Mouse (Mus musculus) intestine, embryonic 15.5 days (tissue): ENCODE data around the gene Dhcr24. TPM values are rescaled to one million over a fixed set of nuclear protein-coding genes. Genes with fewer than 3 reads are reported as not detected.

Source experiments
- ATAC-seq: fragments of 200-750 bp; cut with Nextera tagmentation; 2 replicates; pipeline ENCODE4 v1.8.0; 2017; ENCODE audit warnings: moderate TSS enrichment, moderate library complexity
- H3K27ac ChIP-seq: fragments of 300-500 bp; sonication (generic); 2 replicates; pipeline ENCODE4 v1.5.1; 2015; ENCODE audit warnings: mild to moderate bottlenecking, inconsistent platforms
- H3K27me3 ChIP-seq: fragments of 300-500 bp; sonication (generic); replicated peaks from 2 replicates; pipeline ENCODE4 v1.6.1; 2015; ENCODE audit warnings: inconsistent platforms
- H3K36me3 ChIP-seq: fragments of 300-500 bp; sonication (generic); 2 replicates; pipeline ENCODE4 v1.6.1; 2015; ENCODE audit warnings: inconsistent platforms
- H3K4me1 ChIP-seq: fragments of 300-500 bp; sonication (generic); replicated peaks from 2 replicates; pipeline ENCODE4 v1.6.1; 2015; ENCODE audit warnings: inconsistent platforms
- H3K4me2 ChIP-seq: fragments of 300-500 bp; sonication (generic); replicated peaks from 2 replicates; pipeline ENCODE4 v1.6.1; 2015; ENCODE audit warnings: mild to moderate bottlenecking, inconsistent platforms
- H3K4me3 ChIP-seq: fragments of 300-500 bp; sonication (generic); replicated peaks from 2 replicates; pipeline ENCODE4 v1.5.1; 2015; ENCODE audit warnings: inconsistent platforms
- H3K9ac ChIP-seq: fragments of 300-500 bp; sonication (generic); 2 replicates; pipeline ENCODE4 v1.6.1; 2015; ENCODE audit warnings: inconsistent platforms
- H3K9me3 ChIP-seq: fragments of 300-500 bp; sonication (generic); 2 replicates; pipeline ENCODE4 v1.6.1; 2016; ENCODE audit warnings: inconsistent platforms
- whole genome bisulfite sequencing: fragments of 180-500 bp; shearing (Covaris S2); methylation state at CpG from one replicate; pipeline ENCODE4 v1.1.7; 2015; 5-methylcytosine and 5-hydroxymethylcytosine counted together
- polyA plus RNA-seq: library from polyadenylated mRNA; unstranded; fragments of >200 nt; fragmentation: Nextera tagmentation; extraction: Ambion mirVana; gene quantifications from 2 replicates; pipeline ENCODE4 v1.2.1, GENCODE M21; 2015

Gene Dhcr24
- polyA plus RNA-seq, 1 experiment from 2014 or later, result 8.0 TPM

GRCm38 (mm10) chr4:106541491-106541890 is 19.3 kb upstream of the Dhcr24 start:
- 63% methylated on average over 3 of the region's 3 CpGs for WGBS
- Histone ChIP-seq H3K9me3 (no peaks in the 10 kb centered on the region), H3K4me3 (no peak overlapping the region), H3K9ac (no peak overlapping the region), H3K4me1 (peaks cover 7% of the 10 kb centered on the region; the same call in 1 of the 2 replicates), H3K4me2 (no peak overlapping the region), H3K27me3 (no peaks in the 10 kb centered on the region), H3K27ac (no peak overlapping the region), H3K36me3 (no peaks in the 10 kb centered on the region)
- no peak for ATAC-seq

GRCm38 (mm10) chr4:106542211-106542610 is 18.6 kb upstream of the Dhcr24 start:
- Histone ChIP-seq H3K36me3 (no peaks in the 10 kb centered on the region), H3K4me1 (peaks cover 7% of the 10 kb centered on the region; the same call in 1 of the 2 replicates), H3K9ac (no peak overlapping the region), H3K9me3 (no peaks in the 10 kb centered on the region), H3K4me2 (no peak overlapping the region), H3K27me3 (no peaks in the 10 kb centered on the region), H3K4me3 (no peak overlapping the region), H3K27ac (no peak overlapping the region)
- no peak for ATAC-seq
- WGBS, result 78% methylated on average over 2 of the region's 2 CpGs

DNA sequence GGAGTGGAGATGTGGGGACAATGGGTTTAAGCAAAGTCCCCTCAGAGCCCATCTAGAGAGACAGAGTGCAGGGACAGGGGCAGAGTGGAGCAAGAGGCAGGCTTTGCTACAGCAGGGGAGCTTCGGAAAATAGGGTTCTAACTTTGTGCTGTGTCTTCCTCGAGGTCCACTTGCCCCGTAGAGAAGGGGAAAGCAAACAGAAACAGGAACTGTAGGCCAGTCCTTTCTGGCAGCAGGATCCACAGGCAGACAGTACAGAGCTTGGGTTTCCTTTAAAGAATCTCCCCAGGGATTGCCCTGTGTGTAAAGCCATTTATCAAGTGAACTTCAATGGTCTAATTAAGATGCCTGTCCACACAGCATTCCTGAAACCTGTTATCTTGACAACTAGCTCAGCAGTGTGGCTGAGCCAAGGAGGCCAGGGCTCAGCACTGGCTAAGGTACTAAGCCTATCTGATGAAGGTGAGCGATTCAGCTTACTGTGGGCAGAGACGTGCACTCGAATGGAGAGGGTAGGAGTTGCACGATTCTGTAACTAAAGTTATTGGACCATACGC is 14.9 kb upstream of the Dhcr24 start:
- Histone ChIP-seq H3K27ac (no peak overlapping the region), H3K27me3 (no peaks in the 10 kb centered on the region), H3K36me3 (no peaks in the 10 kb centered on the region), H3K4me3 (no peak overlapping the region), H3K9ac (no peak overlapping the region), H3K9me3 (no peaks in the 10 kb centered on the region), H3K4me1 (peaks cover 7% of the 10 kb centered on the region; the same call in 1 of the 2 replicates), H3K4me2 (no peak overlapping the region)
- 48% methylated on average over 8 of the region's 8 CpGs for WGBS
- no peak; the same call in 1 of the 2 replicates for ATAC-seq

- no peak overlapping the region for H3K9ac ChIP-seq
- H3K9me3 ChIP-seq, result no peaks in the 10 kb centered on the region
- peaks cover 7% of the 10 kb centered on the region; the same call in 1 of the 2 replicates for H3K4me1 ChIP-seq
- no peak overlapping the region for H3K27ac ChIP-seq
- ATAC-seq, result no peak
- H3K27me3 ChIP-seq, result no peaks in the 10 kb centered on the region
- H3K36me3 ChIP-seq, result no peaks in the 10 kb centered on the region
- no peak overlapping the region for H3K4me2 ChIP-seq
- 65% methylated on average over 1 of the region's 1 CpGs for WGBS
- H3K4me3 ChIP-seq, result no peak overlapping the region
These were observed 13.9 kb upstream of the Dhcr24 start for GRCm38 (mm10) chr4:106546896-106547295.

DNA sequence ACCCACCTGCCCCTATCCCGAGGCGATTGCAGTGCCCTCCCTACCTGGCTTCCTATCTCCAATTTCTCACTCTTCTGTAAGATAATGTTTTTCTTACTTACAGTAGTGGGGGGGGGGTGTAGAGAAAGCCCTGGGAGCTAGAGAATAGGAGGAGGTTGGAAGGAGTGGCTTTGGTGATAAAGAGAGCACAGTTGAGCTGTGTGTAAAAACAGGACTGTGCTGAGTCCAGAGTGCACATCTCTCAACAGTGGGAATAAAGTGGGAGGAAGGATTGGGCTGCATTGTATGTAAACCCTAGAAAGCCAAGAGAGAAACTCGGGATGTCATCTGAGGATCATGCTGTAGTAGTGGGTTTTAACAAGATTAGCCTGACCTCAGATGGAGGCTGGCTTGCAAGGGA is 12.7 kb upstream of the Dhcr24 start:
- Histone ChIP-seq H3K9me3 (no peaks in the 10 kb centered on the region), H3K4me1 (peaks cover 7% of the 10 kb centered on the region; the same call in 1 of the 2 replicates), H3K36me3 (no peaks in the 10 kb centered on the region), H3K4me2 (no peak overlapping the region), H3K9ac (no peak overlapping the region), H3K4me3 (no peak overlapping the region), H3K27ac (no peak overlapping the region), H3K27me3 (no peaks in the 10 kb centered on the region)
- ATAC-seq, result peak; percentile 82
- 60% methylated on average over 3 of the region's 3 CpGs for WGBS

DNA sequence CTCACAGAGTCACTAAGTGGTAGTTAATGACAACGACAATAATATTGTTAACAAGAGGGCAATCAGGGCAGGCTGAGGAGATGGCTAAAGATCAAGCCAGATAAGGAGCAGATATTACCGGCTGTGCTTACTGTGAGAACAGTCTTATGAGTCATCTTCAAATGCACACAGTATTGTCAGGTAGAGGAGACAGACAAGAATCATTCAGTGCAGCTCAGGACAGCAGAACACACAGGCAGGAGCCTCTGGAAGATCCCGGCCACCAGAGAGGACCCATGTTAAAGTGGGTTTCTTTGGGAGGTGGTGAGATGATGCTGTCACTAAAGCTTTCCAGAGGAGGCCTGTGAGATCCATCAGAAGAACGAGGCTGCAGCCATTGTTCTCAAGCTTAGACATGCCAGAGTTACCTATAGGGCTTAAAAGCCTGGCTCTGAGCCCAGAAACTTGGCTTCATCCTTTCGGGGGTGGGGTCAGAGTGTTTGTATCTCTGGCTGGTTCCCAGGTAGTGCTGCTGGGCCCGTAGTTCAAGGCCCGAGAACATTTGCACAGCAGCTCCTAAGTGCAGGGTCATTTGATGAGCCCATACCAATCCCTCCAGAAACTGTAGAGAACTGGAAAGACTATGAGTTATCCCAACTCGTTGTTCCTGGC is 10.2 kb upstream of the Dhcr24 start:
- Histone ChIP-seq H3K9ac (no peak overlapping the region), H3K4me2 (no peak overlapping the region), H3K36me3 (no peaks in the 10 kb centered on the region), H3K9me3 (no peaks in the 10 kb centered on the region), H3K27me3 (no peaks in the 10 kb centered on the region), H3K4me1 (peaks cover 2% of the 10 kb centered on the region; the same call in 1 of the 2 replicates), H3K27ac (no peak overlapping the region), H3K4me3 (no peak overlapping the region)
- 0 out of 2 replicates have a peak, but pooled peaks have one; percentile 9 for ATAC-seq
- 44% methylated on average over 8 of the region's 8 CpGs for WGBS

DNA sequence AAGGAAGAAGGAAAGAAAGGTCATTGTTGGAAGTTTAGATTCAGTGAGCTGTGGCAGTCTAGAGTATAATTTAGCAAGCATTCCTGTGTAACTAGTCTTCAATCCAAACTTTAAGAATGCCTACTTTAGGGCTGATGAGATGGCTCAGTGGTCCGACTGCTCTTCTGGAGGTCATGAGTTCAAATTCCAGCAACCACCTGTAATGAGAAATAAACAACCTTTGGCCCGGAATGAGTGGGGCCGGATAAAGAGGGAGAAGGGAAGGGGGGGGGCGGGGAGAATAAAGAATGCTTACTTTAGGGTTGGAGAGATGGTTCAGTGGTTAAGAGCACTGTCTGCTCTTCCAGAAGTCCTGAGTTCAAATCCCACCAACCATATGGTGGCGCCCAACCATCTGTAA is 3.6 kb upstream of the Dhcr24 start:
- Histone ChIP-seq H3K9ac (no peak overlapping the region), H3K36me3 (no peaks in the 10 kb centered on the region), H3K27ac (no peak overlapping the region), H3K4me1 (peaks cover 11% of the 10 kb centered on the region), H3K27me3 (no peaks in the 10 kb centered on the region), H3K4me2 (no peak overlapping the region), H3K4me3 (no peak overlapping the region), H3K9me3 (no peaks in the 10 kb centered on the region)
- 49% methylated on average over 5 of the region's 5 CpGs for WGBS
- ATAC-seq, result no peak

DNA sequence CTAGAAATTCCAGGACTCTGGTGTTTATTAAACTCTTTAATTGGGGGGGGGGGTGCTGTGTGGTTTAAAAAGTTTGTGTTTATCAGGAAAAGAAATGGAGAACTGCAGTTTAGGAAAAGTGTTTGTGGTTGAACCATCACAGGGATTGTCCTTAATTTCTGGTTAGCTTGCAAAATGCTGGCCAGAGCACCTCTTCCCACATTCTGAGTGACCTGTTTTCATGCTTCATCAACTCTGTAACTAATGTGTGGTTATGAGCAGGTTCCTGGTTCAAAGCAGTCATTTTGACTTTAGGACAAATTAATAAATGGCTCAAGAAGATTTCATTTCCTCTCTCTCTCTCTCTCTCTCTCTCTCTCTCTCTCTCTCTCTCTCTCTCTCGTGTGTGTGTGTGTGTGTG is 2.9 kb upstream of the Dhcr24 start:
- H3K4me3 ChIP-seq, result no peak overlapping the region
- peaks cover 18% of the 10 kb centered on the region for H3K4me1 ChIP-seq
- no peak overlapping the region for H3K27ac ChIP-seq
- H3K27me3 ChIP-seq, result no peaks in the 10 kb centered on the region
- no peaks in the 10 kb centered on the region for H3K36me3 ChIP-seq
- H3K9ac ChIP-seq, result no peak overlapping the region
- H3K4me2 ChIP-seq, result no peak overlapping the region
- no peaks in the 10 kb centered on the region for H3K9me3 ChIP-seq
- 0% methylated on average over 1 of the region's 1 CpGs for WGBS
- no peak for ATAC-seq

- peak; percentile 0; the same call in 1 of the 2 replicates for ATAC-seq
- H3K4me3 ChIP-seq, result no peak overlapping the region
These were observed 1.3 kb upstream of the Dhcr24 start for GRCm38 (mm10) chr4:106559343-106560212.

DNA sequence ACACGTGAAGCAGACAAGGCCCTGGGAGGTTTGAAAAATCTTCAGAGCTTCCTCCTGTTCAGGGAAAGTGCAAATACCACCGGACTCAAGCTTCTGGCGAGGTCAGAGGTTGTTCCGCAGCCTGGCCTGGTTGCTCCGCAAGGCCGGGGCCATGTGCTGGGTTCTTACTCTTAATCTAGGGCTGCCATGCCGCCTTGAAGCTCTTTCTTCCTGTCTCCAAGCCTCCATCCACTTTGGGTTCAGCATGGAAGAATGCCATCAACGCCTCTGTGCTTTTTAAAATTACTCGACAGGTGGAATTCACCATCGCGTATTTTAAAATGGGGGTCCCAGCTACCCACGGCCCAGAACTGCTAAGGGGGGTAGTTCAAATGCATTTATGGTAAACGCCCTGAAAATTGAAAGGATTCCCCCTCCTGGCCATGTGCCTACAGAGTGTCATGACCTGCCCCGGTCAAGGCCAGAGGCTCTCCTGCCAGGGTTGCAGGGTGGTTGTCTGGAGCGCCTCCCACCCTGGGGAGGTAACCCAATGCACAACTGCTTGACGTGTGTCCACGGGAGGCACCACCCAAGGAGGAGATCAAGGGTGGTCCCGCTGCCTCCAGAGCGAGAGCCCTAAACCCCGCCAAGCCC is 509 bp upstream of the Dhcr24 start:
- no peaks in the 10 kb centered on the region for H3K9me3 ChIP-seq
- H3K4me3 ChIP-seq, result peak overlapping the region; percentile 92
- peak overlapping the region; percentile 50 for H3K9ac ChIP-seq
- WGBS, result 3% methylated on average over 20 of the region's 20 CpGs
- H3K27me3 ChIP-seq, result no peaks in the 10 kb centered on the region
- H3K27ac ChIP-seq, result peak overlapping the region; percentile 89
- peak; percentile 83 for ATAC-seq
- H3K4me2 ChIP-seq, result peak overlapping the region; percentile 93
- peaks cover 7% of the 10 kb centered on the region; the same call in 1 of the 2 replicates for H3K36me3 ChIP-seq
- H3K4me1 ChIP-seq, result peaks cover 31% of the 10 kb centered on the region

More at GRCm38 (mm10) chr4:106559343-106560212, 1.3 kb upstream of the Dhcr24 start:
- Histone ChIP-seq H3K36me3 (peaks cover 5% of the 10 kb centered on the region; the same call in 1 of the 2 replicates), H3K27me3 (no peaks in the 10 kb centered on the region), H3K4me1 (peaks cover 31% of the 10 kb centered on the region), H3K9ac (no peak overlapping the region), H3K4me2 (peak overlapping the region; percentile 93), H3K9me3 (no peaks in the 10 kb centered on the region), H3K27ac (peak overlapping the region; percentile 89)
- WGBS, result 23% methylated on average over 13 of the region's 13 CpGs

DNA sequence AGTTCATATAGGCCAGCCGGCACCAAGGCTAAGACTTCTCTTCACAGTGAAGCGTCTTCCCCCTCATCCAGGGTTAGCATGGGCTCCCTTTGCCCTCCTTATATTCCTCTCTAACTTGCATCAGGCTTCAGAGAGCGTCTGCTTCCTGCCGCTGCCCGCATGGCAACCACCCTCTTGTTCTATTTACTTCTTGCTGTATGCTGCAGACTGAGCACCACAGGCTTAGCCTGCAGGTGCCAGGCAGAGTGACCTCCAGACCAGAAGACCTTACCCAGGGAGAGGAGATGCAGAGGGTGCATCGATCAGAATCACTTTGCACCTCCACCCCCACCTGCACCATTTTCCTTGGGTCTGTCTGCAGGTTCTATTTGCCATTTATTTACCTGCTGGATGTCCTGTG is 1.2 kb downstream of the Dhcr24 start:
- H3K27ac ChIP-seq, result no peak overlapping the region

More for the DNA sequence above, 1.2 kb downstream of the Dhcr24 start:
- Histone ChIP-seq H3K4me2 (peak overlapping the region; percentile 93), H3K9me3 (no peaks in the 10 kb centered on the region), H3K36me3 (peaks cover 12% of the 10 kb centered on the region; the same call in 1 of the 2 replicates), H3K4me3 (peak overlapping the region; percentile 92), H3K4me1 (peaks cover 31% of the 10 kb centered on the region), H3K9ac (peak overlapping the region; percentile 81), H3K27me3 (no peaks in the 10 kb centered on the region)
- 4% methylated on average over 6 of the region's 6 CpGs for WGBS
- ATAC-seq, result no peak
